Mouse (Mus musculus) neutrophil, adult 65 days (primary cell): ENCODE measurements around the gene Gm21985. TPM values are rescaled to one million over a fixed set of nuclear protein-coding genes. Genes with fewer than 3 reads are reported as not detected.

Experiments used
- total RNA-seq: library from RNA; stranded (reverse); gene quantifications from 2 replicates; pipeline ENCODE4 v1.2.4, GENCODE M21; 2023

Gene Gm21985
- not detected in 2 replicates for total RNA-seq

DNA sequence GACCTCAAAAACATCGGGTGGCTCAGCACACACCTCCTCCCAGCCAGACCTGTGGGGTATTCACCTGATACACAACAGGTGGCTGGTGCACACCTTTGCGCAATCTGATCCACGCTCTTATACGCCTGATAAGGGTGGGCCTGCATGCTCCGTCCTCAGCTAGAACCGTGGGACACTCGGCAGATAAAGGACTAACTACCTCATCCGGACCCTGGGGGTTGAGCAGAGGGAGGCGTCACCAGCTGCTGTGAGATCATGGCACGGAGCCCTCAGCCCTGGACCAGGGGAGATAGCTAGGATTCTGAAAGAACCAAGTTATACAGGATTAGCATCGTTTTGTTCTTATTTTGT, at the start of gene Gm21985:
Gm21985 (plus strand) TSS at position 73 of the 351 bp plus-strand sequence.

DNA sequence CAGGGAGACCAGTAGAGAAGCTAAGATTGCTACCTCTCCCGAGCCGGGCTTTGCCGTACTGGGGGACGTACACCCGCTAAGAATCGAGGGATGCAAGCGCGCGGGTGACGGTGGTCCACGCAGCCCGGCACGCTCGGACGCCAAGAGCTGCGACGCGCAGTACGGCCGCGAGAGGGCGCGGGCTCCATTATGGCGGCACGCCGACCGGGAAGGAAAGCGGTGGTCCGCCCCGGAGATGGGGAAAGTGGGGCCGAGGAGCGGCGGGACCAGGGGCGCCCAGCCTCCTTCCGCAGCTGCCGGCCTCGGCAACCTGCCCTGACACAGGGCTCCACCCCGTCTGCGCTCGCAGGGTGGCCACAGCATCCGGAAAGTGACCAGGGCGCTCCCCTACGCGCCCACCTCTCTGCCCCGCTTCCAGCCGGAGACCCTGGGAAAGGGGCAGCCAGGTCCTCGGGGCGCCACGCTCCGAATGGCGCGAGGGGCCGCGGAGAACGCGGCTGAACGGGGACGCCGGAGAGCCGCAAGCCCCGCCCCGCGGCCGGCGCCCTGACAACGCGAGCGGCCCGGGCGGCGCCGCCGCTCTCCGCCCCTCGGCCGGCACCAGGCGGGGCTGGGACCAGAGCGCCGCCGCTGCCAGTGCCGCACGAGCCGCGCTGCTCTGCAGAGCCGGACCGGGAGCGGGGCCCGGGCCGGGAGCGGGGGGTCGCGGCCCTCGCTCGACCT, 26.7 kb upstream of the Gm21985 start, which contains the start of gene Lpcat4:
Lpcat4 (plus strand) TSS at position 257 of the 723 bp plus-strand sequence.

DNA sequence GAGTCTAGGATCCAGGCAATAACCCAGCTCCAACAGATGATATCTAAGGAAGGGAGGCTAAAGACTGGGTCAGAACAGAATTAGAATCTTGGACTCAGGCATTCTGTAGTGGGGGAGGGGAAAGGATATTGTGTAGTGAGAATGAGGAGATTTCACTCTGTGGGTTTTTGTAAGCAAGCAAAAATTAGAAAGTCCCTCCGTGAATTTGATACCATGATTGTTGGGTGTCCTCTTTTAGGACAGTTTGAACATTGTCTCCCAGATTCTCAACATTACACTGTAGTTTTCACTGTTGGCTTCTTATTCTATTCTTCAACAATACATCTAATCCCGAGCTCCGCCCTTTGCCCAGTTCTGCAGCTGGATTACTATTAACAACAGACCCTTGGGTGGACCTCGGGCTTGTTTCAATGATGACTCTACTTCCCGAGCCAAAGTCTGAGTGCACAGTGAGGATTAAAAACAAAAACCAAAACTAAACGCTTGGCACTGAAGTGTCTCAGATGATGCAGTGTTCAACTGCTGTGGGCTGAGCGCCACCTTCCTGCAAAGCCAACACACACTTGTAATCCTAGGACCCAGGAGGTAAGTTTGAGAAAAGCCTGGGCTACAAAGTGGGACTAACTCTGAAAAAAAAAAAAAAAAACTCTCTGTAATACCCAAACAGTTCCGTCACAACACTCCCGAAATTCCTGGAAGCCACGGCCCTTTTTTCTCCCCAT, 6.7 kb upstream of the Gm21985 start, which contains the start of gene Nutm1:
Nutm1 (minus strand) TSS at position 51 of the 722 bp plus-strand sequence.

DNA sequence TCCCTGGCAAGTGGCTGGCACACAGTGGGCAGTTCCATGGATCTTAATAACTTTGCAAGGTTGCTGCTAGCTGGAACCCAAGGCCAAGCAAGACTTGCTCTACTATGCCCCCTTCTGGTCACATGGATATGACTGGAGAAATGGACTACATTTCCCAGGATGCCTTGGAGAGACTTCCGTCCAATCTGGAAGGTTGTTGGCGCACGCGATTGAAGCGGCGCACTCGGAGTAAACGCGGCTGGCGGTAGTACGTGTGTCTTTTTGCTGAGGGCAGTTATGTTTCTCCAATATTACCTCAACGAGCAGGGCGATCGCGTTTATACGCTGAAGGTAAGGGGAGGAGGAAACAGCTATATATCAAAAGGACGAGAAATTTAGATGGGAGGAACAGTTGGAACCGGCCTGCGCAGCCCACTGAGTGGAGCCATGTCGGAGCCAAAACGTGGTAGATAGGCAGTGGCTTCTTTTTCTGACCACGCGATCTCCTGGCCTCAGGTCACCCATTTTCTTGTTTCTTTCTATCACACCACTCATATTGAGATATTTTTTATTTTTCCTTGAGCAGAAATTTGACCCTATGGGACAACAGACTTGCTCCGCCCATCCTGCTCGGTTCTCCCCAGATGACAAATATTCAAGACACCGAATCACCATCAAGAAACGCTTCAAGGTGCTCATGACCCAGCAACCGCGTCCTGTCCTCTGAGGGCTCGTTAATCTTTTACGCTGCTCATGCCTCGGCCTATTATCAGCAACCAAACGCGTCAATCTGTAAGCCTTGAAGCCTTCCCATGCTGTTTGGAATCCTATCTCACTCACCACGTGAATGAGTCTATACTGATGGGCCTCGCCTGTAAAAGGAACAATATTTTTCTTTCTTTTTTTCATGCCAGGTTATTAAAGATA, 4.1 kb upstream of the Gm21985 start, which contains the start of gene Nop10:
Nop10 (plus strand) TSS at position 179 of the 906 bp plus-strand sequence.

DNA sequence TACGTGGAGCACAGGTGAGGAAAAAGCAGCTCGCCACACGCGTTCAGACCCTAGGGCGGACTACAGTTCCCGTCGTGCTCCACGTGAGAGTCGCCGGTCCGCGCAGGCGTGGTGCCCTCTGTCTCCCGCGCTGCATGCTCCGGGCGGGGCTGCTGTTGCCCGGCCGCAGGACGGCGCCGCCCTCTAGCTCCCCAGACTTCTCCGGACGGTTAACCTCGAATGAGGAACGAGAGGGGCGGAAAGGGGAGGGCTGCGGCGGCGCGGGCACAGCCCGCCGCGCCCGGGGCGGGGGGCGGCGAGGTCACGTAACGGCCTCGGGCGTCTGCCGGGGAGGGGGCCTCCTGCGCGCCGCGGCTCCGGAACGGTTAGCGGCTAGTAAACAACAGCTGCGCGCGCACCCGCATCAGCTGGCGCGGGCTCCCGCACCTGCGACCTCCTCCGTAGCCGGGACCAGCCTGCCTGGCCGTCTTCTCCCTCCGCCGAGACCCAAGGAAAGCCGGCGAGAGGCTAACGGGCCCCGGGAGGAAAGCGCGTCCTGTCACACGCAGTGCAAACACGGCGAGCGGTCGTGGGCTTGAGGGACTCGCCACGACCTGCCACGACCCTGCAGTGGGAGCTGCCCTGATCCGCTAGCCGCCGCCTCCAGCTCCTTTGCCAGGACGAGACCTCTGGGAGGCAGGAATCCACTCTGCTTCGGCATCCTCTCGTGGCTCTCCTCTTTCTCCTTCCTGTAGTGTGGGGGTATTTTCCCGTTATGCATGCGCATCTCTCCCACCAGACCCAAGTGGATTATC, 469 bp upstream of the Gm21985 start, which contains the start of gene Slc12a6:
Slc12a6 (plus strand) TSS at position 378 of the 794 bp plus-strand sequence.

DNA sequence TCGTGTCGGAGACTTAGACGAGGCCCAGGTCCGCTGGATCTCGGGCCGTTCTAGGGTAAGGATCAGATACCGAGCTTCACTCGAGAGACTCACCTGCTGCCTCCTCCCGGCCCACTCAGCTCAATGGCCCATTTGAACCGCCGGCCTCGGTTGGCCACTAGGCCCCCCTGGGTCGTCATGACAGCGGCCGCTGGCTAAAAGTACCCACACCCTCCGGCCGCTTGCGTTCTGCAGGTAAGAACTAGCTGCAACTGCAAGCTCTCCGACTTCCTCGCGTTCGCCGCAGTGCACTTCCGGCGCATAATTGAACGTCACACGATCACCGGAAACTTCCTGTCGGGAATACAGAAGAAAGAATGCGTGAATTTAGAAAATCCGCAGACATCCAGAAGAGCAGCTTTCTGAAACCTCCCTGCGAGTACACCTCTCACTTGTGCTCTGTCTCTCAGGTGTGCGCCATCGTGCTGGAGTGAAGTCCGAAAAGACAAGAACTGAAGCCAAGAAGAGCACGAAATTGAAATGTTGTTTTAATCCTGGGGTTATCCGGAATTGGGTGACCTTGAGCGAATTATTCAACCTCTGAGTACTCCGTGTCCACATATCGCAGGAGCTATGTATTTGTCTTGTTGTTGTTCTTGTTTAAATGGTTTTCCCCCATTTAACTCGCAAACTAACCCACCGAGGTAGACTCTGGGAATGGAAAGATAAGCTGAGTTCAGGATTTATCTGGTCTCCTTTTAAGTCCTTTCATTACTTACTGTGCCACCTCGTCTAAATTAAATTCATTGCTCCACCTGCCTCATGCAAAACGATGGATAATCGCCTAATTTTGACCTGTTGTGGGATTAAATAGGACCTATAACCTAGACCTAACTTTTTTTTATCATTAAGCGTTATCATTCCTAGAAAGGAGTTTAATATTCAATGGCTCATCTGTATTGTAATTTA, 101.9 kb downstream of the Gm21985 start, which contains the start of gene Emc4:
Emc4 (minus strand) TSS at position 302 of the 948 bp plus-strand sequence.

DNA sequence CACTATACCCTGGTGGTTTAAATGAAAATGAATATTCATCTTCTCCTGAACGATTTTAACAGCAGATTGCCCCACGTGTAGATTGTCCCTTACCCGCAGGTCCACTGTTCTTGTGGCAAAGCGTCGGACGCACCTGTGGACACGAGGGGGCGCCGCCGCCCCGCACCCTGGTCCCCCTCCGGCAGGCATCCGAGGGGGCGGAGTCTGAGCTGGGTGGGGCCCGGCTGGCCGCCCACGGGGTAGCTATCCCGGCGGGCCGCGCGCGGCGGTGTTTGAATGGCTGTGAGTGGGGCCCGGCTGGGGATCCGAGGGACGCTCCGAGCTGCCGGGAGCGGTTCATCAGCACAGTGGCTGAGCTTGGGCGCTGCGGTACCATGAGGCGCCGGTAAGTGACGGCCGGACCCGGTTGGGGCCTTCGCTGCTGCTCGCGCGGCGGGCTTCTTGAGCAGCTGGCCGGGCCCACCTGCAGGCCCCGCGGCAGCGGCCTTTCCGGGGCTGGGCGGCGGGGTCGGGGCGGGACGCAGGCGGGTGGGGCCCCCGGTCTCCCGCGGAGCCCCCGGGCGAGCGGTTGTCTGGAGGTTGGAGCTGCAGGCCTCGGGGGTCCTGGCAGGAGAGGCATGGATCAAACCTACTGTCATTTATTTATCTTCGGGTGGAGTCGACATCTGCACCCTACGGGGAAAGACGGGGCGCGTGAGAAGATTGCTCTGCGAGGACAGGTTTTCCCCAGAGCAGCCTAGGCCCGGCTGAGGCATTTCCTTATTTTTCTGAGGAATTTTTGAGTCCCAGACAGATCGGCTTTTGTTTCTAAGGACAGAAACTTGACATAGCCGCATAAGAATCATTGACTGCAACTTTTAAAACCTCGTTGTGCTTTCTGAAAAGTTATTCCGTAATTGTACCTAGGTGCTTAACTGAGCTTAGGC, 113.1 kb downstream of the Gm21985 start, which contains the start of gene Katnbl1:
Katnbl1 (plus strand) TSS at position 239 of the 926 bp plus-strand sequence.

DNA sequence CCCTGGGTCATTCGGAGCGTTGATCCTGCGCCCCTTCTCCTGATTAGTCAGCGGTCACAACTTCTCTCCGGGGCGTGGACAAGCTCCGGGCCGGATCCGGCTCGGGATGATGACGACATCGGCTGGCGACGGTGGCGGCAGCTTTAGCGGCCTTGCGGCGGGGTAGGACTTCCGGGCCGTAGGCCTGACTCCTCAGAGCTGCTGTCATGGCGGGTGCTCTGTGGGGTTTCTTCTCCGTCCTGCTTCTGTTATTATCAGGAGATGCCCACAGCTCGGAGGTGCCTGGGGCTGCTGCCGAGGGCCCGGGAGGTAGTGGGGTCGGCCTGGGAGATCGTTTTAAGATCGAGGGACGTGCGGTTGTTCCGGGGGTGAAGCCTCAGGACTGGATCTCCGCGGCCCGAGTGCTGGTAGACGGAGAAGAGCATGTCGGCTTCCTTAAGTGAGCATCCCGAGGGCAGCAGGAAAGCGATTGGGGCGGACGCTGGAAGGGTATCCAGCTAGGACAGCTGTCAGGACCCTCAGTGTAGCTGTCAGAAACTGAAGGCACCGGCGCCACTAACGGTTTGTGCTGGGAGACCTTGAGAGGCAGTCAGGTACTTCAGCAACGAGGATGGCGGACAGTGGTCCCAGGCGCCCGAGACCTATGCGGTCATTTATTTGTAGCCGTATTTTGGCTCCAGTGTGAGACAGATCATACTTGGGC, 188.9 kb downstream of the Gm21985 start, which contains the start of gene Emc7:
Emc7 (plus strand) TSS at position 136 of the 703 bp plus-strand sequence.

Other genes with a start within 250 kb of the Gm21985 start
- gene Olfr1311, start 241.9 kb upstream of the Gm21985 start, total RNA-seq: not detected in 2 replicates
- not detected in 2 replicates for gene Olfr1312, start 216.1 kb upstream of the Gm21985 start, total RNA-seq
- not detected in 2 replicates for gene Olfr1313, start 188.5 kb upstream of the Gm21985 start, total RNA-seq
- not detected in 2 replicates for gene Olfr1314, start 169.5 kb upstream of the Gm21985 start, total RNA-seq
- not detected in 2 replicates for gene Olfr1315-ps1, start 150.9 kb upstream of the Gm21985 start, total RNA-seq
- gene Olfr1316, start 131.3 kb upstream of the Gm21985 start, total RNA-seq: not detected in 2 replicates
- gene Olfr1317, start 126.0 kb upstream of the Gm21985 start, total RNA-seq: not detected in 2 replicates
- not detected in 2 replicates for gene Olfr1318, start 112.1 kb upstream of the Gm21985 start, total RNA-seq
- gene Lpcat4, start 26.8 kb upstream of the Gm21985 start, total RNA-seq: 87.0 and 113 TPM in 2 replicates
- gene Nutm1, start 7.0 kb upstream of the Gm21985 start, total RNA-seq: not detected in 2 replicates
- 13.9 and 14.8 TPM in 2 replicates for gene Nop10, start 4.4 kb upstream of the Gm21985 start, total RNA-seq
- 187 and 220 TPM in 2 replicates for gene Slc12a6, start 489 bp upstream of the Gm21985 start, total RNA-seq
- 15.4 and 16.9 TPM in 2 replicates for gene Emc4, start 101.7 kb downstream of the Gm21985 start, total RNA-seq
- 5.9 and 9.1 TPM in 2 replicates for gene Katnbl1, start 112.9 kb downstream of the Gm21985 start, total RNA-seq
- 9.0 and 11.2 TPM in 2 replicates for gene Emc7, start 188.7 kb downstream of the Gm21985 start, total RNA-seq
- gene Chrm5, start 214.5 kb downstream of the Gm21985 start, total RNA-seq: not detected in 2 replicates
- gene Aven, start 226.7 kb downstream of the Gm21985 start, total RNA-seq: 3.1 and 4.3 TPM in 2 replicates